Mouse (Mus musculus): Measurements from ENCODE around the gene Myo7a.

- no peak for TF ChIP-seq ZNF384 (IDR thresholded peaks at IDR 0.05; ENCODE audit: low read depth, low read length)
- TF ChIP-seq CHD2 (IDR thresholded peaks at IDR 0.05; ENCODE audit: low read length), result no peak
- TF ChIP-seq ZKSCAN1 (IDR thresholded peaks at IDR 0.05; ENCODE audit: borderline replicate concordance, low read depth, low read length), result no peak
- TF ChIP-seq CTCF (conservative IDR thresholded peaks at IDR 0.05 in 1 of 2, IDR thresholded peaks at IDR 0.05 in 1 of 2; ENCODE audit: low read depth in 2 of 2, low read length in 2 of 2), result no peak
These were observed 34.6 kb downstream of the Myo7a start for GRCm38 (mm10) chr7:98084541-98085293.

All from CH12.LX (cell line).